Mouse (Mus musculus): ENCODE measurements around the gene Garem2. TPM values are rescaled to one million over a fixed set of nuclear protein-coding genes. Genes with fewer than 3 reads are reported as not detected.

Gene Garem2
- 0.26 TPM for polyA plus RNA-seq (2017; shearing (Covaris generic))

DNA sequence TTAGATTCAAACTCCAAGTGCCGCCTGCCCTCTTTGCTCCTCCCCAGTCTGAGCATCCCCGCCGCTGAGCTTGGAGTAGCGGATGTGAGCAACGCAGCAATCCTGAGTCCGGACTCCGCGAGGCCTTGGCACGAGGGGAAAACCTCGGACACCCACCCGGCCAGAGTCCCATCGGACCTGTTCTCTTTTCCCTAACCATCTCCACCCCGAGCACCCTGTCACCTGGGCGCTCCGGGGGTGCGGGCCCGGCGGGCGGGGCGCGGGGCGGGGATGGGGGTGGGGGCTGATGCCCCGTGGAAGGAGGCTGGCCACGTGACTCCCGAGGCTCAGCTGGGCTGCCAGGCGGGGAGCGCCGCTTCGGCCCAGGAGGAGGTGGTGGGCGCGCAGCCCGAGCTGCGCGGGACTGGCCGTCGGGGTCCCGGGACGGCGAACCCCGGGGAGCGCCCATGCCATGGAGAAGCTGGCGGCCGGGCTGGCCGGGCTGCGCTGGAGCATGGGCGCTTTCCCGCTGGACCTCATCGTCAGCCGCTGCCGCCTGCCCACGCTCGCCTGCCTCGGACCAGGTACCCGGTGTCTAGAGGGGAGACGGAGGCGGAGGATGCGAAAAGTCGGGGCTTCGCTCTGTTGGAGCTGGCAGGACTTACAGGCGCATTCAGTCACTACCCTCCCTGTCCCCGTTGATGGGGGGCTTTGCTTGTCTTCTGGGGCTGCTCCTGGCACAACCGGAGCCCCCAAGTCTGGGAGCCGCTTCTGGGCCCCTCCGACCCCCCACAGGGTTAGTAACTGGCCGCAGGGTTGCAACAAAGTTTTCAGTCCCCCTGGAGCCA, at the start of gene Garem2:
Gene Garem2 (plus strand): TSS at position 321 of the 827 bp plus-strand sequence.

DNA sequence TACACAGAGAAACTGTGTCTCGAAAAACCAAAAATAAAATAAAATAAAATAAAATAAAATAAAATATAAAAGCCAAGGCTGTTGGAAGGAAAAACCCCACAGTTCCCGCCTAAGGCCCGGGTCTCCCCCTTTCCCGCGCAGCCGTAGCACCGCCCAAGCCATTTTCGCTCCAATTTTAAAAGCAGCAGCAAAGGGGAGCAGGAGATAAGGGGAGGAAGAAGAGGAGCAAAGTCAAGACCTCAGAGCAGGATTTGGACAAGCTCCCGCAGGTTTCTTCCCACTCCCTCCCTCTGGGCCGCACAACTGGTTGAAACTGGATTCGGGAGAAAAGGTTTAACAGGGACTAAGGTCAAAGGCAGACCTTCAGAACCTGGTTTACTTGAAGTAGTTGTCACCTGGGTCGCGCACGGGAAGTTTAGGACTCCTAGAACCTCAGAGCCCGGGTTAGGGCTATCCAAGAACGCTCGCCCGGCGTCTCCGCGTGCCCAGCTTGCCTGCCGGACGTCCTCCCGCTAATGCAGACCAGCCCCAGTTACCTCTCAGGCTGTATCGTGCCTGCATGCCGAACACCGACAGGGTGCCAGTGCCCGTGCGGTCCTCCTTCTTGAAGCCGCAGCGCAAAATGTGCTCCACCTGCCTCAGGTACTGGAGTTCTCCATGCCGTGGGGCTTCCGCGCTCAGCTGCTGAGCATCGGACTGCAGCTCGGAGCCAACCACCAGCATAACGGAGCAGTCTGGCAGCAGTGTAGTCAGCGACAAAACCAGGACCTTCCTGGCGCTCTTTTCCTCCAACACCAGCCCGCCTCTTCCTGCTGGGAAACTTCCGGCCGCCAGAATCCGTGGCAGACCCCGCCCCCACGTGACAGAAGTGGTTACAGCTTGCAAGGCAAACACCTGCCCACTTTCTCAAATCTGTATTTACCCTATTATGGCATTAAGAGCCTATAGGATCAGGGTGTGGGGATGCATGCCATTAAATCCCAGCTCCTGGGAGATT, 31.8 kb upstream of the Garem2 start, which contains the start of gene Tyms:
Gene Tyms (minus strand): TSS at position 793 of the 997 bp plus-strand sequence.

DNA sequence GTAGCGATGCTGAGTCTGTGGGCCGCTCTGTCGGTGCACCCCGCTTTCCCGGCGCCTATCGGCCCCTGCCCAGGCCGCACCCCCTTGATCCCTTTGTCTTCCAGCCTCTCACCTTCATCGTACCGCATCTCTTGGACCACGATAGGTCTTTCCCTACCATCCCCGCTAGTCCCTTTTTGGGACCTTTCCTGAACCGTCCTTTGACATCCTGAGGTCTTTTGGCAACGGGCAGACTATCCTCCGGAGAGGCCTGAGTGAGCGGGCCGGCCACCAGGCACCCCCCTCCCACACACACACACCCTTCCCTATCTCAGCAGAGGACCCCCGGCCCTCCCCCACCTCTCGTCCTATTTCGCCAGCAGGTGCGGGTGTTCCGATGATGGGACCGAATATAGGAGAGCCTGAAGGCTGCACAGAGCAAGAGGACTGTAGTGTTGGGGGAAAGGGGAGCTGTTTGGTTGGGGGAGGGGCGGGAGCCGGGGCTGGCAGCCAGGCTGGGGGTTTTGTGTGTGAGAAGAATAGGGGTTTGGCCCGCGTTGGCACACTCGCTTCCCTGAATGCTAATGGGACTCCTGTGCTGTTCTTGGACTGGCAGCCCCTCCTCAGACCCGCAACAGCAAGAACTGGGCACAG, 823 bp downstream of the Garem2 start, which contains the start of gene 3110082J24Rik:
Gene 3110082J24Rik (minus strand): TSS at position 419 of the 633 bp plus-strand sequence.

DNA sequence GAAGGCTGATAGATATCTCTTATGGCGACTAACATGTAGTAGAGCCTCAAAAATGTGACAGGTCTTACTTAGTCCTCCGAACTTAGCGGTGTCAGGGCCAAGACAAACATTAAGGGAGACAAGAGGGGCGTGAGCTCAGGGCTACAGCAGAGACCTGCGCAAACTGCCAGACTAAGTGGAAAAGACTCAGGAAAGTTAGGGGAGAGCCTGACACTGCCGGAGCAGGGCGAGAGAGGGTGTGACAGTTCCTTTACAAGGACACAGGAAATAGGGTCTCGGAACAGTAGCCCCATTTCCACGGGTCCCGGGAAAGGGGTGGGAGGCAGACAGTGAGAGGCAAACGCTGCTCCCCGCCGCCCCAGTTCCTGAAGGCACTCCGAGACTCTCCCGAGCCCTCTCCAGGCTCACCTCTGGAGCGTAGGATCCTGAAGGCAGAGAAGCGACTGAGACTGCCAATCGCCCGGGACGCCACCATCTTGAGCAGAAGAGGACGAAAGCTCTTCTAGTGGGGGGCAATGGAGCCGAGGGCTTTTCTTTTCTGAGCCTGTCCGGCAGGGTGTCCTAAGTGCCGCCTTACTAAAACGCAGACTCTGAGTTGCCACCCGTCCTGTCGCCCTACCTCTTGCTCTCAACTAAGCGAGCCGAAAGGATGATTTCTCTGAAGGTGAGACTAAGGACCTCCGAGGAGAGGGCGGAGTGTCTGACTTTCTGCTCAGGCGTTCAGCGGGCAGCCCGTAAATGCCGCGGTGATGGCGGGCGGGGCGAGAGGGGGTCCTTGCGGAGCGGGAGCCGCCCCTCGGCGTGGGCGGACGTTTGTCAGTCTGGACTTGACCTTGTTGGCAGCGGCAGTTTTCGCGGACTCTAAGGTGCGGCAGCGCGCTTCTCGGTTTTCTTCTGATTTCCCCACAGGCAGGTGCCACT, 49.8 kb downstream of the Garem2 start, which contains the start of the genes Hadha and Hadhb:
Gene Hadha (minus strand): TSS at position 689 of the 921 bp plus-strand sequence.
Gene Hadhb (plus strand): TSS at position 775 of the 921 bp plus-strand sequence.

Other genes starting within 250 kb of the Garem2 start
- gene Il6, start 92.0 kb upstream of the Garem2 start, polyA plus RNA-seq (2017; shearing (Covaris generic)) = 0.59 TPM
- gene Tyms, start 31.5 kb upstream of the Garem2 start, polyA plus RNA-seq (2017; shearing (Covaris generic)) = 12.6 TPM
- gene 3110082J24Rik, start 925 bp downstream of the Garem2 start, polyA plus RNA-seq (2017; shearing (Covaris generic)) = not detected
- 63.7 TPM for gene Hadha, start 50.0 kb downstream of the Garem2 start, polyA plus RNA-seq (2017; shearing (Covaris generic))
- gene Hadhb, start 50.1 kb downstream of the Garem2 start, polyA plus RNA-seq (2017; shearing (Covaris generic)) = 208 TPM
- gene Adgrf3, start 100.6 kb downstream of the Garem2 start, polyA plus RNA-seq (2017; shearing (Covaris generic)) = not detected
- gene Selenoi, start 127.4 kb downstream of the Garem2 start, polyA plus RNA-seq (2017; shearing (Covaris generic)) = 21.2 TPM
- gene Drc1, start 176.2 kb downstream of the Garem2 start, polyA plus RNA-seq (2017; shearing (Covaris generic)) = 3.0 TPM

Measured in effector memory CD4-positive, alpha-beta T cell, adult 7 months (primary cell).